Mouse (Mus musculus) left cerebral cortex, adult 9 months (tissue): ENCODE measurements around the gene Aldh1l1.

ENCODE experiments used
- DNase-seq, 2 experiments: peaks; one replicate each; pipeline ENCODE4 v3.0.0; 2022; ENCODE audit warnings: low spot score in 2 of 2

Aldh1l1 gene

GRCm38 (mm10) chr6:90588113-90588512, 101.9 kb downstream of the Aldh1l1 start:
- no peak for DNase-seq

GRCm38 (mm10) chr6:90590707-90591106, 104.5 kb downstream of the Aldh1l1 start:
- peak in 1 of 2 experiments; percentile 19 for DNase-seq

GRCm38 (mm10) chr6:90594972-90595371, 108.7 kb downstream of the Aldh1l1 start:
- DNase-seq, result no peak

DNA sequence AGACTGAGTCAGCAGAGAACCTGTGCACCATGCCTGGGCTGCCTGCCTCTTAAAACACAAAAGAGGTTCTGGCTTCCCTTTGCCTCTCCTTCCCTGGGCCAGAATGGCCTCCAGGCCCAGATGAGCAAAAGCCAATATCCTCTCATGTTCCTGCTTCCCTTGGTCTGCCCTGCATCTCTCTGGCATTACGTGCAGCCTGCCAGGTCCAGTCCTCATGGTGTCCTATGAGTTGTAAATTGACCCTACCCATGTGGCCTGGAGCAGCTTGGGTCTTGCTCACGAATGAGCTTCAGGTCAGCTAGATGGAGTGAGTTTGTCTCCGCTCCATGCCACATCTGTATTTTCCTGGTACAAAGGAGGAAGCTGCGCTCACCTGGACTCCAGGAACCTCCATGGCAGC, 110.8 kb downstream of the Aldh1l1 start:
- DNase-seq, result no peak

GRCm38 (mm10) chr6:90597592-90597991, 111.4 kb downstream of the Aldh1l1 start:
- DNase-seq, result no peak

GRCm38 (mm10) chr6:90598197-90598596, 112.0 kb downstream of the Aldh1l1 start:
- no peak for DNase-seq

GRCm38 (mm10) chr6:90600351-90600750, 114.1 kb downstream of the Aldh1l1 start:
- no peak for DNase-seq

GRCm38 (mm10) chr6:90601736-90602135, 115.5 kb downstream of the Aldh1l1 start:
- DNase-seq, result no peak

GRCm38 (mm10) chr6:90602304-90602703, 116.1 kb downstream of the Aldh1l1 start:
- no peak for DNase-seq

DNA sequence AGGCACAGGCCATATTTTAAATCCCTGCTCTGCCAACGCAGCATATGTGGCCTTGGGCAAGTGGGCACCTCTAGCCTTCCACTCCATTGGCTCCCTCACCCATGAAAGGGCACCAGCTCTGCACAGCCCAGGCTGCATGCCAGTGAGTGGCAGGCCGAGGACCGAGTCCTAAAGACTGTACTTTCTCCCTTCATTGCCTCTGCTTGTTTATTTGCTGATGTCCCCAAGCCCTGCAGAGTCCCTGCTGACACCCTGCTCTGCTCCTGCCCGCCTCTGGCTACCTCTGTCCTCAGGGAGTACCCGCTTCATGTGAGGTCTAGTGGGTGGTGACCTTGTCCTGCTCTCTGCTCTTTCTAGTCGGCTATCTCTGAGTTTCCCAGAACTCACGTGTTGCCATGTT, 116.9 kb downstream of the Aldh1l1 start:
- no peak for DNase-seq

GRCm38 (mm10) chr6:90604130-90604529, 117.9 kb downstream of the Aldh1l1 start:
- DNase-seq, result peak in 1 of 2 experiments; percentile 22

DNA sequence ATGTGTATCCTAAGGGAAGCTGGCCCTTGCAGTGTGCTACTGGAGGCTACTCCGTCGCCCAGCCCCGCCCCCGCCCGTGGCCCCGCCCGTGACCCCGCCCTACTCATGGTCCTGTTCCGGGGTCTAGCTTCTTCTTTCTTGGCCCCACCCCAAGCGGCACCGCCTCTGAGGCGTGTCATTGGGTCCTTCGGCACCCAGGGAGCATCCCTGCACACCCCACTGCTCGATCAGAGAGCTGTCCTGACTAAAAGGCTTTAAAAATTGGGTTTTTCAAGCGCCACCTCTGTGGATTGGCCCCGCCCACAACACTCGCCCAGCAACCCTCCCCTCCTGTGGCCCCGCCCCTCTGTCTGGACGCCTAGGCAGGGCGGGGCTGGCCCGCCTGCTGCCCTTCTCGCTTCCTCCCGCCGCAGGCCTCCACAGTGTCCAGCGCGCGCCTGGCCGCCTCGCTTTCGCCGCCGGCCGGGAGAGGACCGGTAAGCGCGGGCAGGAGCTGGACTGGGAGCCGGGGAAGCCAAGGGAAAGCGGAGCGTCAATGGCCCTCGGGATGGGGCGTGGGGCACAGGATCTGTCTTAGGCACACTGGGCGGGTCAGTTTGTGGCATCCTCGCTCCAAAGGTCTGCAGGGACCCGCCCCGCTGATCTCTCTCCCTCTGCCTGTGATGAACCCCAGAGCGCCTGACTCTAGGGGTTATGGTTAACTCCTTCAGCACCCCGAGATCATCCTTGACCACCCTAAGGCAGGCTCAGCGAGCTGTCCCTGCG, 118.5 kb downstream of the Aldh1l1 start, which contains the start of gene Slc41a3:
Gene Slc41a3, plus strand, starts transcription at position 193 of the 765 bp plus-strand sequence.
- DNase-seq, result peak; percentile 71 to 87

DNA sequence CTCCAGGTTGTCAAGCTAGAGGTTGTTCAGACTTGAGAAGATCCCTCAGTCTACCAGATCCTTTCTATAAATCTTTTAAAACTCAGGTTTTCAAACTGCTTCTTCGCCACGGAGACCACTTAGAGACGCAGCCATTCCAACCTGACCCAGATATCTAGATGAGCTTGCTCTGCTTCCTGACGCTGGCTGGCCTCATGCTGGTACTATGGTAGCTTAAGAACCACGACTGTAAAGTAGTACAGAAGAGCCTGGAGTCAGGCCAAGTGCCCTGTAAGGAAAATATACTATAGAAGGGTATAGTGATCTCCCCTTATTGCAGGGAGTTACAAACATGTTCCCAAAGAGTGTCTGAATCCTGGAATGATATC, 119.1 kb downstream of the Aldh1l1 start:
- DNase-seq, result peak in 1 of 2 experiments; percentile 7

DNA sequence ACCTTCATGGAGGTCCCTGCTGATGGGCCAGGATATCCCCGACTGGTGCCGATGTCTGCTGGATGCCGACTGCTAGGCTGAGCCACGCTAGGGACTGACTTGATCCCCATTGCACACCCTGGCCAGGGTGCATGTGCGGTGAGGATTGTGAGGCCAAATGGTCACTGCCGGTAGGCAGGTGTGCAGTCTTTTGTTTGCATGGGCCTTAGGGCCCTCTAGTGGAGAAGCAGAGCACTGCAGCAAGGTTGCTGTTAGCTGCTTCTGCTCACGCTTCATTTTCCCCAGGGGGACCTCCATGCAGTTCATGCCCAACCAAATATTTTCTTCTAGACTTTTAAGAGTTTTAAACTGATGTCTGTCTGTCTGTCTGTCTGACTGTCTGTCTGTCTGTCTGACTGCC, 120.3 kb downstream of the Aldh1l1 start:
- DNase-seq, result peak in 1 of 2 experiments; percentile 55

GRCm38 (mm10) chr6:90607196-90607595, 121.0 kb downstream of the Aldh1l1 start:
- DNase-seq, result peak in 1 of 2 experiments; percentile 44

DNA sequence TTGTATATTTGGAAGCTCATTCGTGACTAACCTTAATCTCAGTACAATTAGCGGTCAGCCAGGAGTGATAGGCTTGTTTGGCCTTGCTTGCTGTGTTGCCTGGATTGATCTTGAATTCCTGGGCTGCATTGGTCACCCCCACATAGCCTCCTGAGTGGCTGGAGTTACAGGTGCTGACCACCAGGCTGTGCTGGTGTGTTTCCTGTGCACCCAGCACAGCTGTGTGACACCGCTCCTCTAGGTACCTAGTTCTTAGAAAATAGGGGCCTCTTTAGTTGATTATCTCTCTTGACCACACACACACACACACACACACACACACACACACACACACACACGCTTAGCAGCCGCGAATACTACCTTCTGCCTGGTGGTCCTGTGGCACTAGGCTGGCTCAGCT, 122.0 kb downstream of the Aldh1l1 start:
- no peak for DNase-seq

DNA sequence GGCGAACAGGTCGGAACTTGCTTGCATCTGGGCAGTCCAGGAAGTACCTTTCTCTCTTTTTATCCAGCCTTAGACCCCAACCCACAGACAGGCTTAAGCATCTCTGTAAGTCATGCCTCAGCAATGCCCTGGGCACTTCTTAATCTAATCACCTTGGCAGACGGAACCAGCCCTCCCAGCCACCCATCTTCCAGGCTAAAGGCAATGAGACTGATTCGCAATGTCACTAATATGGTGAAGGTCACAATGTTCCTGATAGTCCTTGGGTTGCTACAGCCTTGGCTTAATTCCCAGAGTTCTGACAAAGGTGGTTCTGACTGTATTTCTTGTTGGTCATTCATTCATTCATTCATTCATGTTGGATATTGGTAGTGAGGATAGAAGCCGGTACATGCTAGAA, 124.0 kb downstream of the Aldh1l1 start:
- no peak for DNase-seq

- no peak for DNase-seq
These were observed 127.0 kb downstream of the Aldh1l1 start for GRCm38 (mm10) chr6:90613277-90613676.

DNA sequence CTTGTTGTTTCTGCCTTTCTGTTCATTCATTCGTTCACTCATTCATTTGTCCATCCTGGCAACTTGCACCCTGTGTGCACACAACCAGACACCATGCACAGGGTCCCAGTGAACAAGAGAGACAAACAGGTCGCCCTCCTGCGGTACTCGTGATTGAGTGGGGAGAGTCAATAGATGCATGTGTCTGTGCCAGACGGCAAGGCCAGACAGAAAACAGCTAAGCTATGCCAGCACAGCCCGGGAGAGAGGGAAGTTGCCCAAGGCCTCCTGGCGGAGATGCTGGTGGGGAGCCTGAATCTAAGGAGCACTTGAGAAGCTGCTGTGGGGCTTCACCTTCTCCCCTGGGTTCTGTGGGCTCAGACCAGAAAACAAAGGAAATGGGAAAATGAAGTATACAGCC, 129.1 kb downstream of the Aldh1l1 start:
- no peak for DNase-seq

- no peak for DNase-seq
These were observed 129.8 kb downstream of the Aldh1l1 start for GRCm38 (mm10) chr6:90615991-90616390.

DNA sequence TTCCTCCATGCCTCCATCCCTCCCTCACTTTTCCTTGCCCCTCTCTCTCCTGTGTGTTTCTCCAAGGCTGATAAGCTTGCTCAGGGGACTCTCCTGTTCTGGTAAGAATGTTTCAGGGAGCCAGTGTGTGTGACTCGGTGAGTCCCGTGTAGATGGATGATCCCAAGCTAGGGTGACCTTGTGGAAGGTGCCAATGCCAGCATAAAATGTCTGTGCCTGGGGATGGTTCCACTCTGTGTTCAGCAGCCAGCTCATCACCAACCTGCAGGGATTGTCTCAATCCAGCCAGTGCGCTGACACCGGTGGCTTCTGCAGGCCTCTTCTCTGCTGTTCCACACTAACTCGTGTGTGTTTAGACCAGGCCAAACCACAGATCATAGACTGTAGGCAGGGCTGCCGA, 130.3 kb downstream of the Aldh1l1 start:
- no peak for DNase-seq

DNA sequence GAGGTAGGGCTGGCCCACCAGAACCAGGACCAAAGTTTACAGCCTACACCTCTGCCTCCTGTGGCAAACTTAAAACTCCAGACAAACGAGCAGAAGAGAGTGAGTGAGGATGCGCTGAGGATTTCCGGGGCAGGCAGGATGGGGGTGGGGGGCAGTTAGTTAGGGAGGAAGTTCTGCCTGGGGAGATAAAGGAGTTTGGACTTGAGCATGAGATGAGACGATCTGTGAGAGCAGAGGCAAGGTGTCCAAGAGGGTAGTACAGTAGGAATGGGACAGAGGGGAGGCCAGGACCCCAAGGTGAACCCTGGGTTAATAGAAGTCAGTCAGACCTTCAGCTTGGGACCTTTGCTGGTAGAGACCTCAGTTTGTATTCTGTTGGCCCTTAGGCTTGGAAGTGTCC, 132.0 kb downstream of the Aldh1l1 start:
- DNase-seq, result no peak

DNA sequence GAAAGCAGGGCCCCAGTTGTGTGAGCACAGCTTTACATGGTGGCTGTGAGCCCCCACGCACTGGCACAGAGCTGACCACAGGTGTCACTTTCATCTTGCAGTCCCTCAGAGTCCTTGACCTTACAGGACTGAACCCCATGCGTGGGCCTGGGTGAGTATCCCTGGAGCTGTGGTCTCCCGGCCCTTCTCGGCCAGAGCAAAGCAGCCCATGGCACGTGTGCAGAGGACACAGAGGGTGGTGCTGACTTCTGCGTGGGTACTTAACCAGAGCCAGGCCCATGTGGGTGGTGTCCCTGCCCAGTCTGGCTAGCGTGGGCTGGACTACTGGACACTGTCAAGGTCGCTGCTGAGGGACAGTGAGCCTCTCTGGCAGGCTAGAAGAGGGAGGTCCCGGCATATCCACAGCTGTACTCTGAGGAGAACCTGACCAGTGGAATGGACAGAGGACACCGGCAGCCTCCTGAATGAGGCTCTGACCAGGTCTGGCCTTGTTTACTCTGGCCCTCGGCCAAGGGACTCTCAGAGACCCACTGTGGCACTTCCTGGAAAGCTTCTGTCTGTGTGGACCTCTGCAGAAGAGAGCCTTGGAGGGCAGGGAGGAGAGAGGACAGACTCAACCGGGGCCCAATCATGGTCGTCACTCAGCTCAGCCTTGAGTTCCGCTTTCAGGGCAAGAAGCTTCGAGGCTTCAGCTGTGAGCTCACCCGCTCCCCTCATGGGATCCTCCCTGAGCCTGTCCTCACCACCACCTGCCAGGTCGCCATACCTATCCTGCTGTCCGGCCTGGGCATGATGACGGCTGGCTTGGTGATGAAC, 132.8 kb downstream of the Aldh1l1 start:
- no peak for DNase-seq
